Mouse (Mus musculus): ENCODE data around the gene Lmntd1. TPM values are rescaled to one million over a fixed set of nuclear protein-coding genes. Genes with fewer than 3 reads are reported as not detected.

Gene Lmntd1
- polyA plus RNA-seq, 1 experiment from 2014 or later = 0.20 TPM

DNA sequence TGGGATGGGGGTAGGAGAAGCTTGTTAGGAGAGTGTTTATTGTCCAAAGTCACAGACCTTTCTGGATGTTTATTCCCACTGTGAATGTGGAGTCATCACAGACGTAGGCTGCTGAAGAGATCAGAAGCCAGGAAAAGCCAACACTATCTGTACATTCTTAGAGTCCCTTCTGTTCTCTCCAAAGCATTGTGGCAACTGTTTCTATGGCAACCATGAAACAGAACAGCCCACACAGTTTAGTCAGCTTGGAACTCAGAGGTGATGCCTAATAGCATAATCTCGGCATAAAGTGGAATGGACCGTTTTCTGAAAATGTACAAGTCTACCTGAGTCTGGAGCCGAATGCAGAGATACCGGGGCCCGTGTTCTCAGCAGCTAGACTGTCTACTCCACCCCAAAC, 226.7 kb downstream of the Lmntd1 start:
- H3K27me3 ChIP-seq (ENCODE audit: control insufficient read depth, insufficient read depth, low read length) = no peaks in the 10 kb centered on the region
- H3K36me3 ChIP-seq (replicated peaks; ENCODE audit: control insufficient read depth, insufficient read depth, low read depth, low read length) = no peaks in the 10 kb centered on the region
- 76% methylated on average over 6 of the region's 6 CpGs for WGBS
- H3K27ac ChIP-seq (replicated peaks; ENCODE audit: low read depth, low read length) = no peak overlapping the region
- ATAC-seq (replicated peaks; ENCODE audit: insufficient number of reproducible peaks, low FRiP score, low TSS enrichment, low read depth) (no peak), DNase-seq (ENCODE audit: low spot score) (no peak)
- H3K4me1 ChIP-seq (ENCODE audit: control insufficient read depth, insufficient read depth, low read length) = no peaks in the 10 kb centered on the region
- no peak overlapping the region for H3K9ac ChIP-seq (replicated peaks; ENCODE audit: low read length)
- H3K9me3 ChIP-seq (replicated peaks; ENCODE audit: control insufficient read depth, low read length) = no peaks in the 10 kb centered on the region
- H3K4me3 ChIP-seq (ENCODE audit: low read depth, low read length) = no peak overlapping the region
- no peak overlapping the region for H3K4me2 ChIP-seq (ENCODE audit: low read depth, low read length)

DNA sequence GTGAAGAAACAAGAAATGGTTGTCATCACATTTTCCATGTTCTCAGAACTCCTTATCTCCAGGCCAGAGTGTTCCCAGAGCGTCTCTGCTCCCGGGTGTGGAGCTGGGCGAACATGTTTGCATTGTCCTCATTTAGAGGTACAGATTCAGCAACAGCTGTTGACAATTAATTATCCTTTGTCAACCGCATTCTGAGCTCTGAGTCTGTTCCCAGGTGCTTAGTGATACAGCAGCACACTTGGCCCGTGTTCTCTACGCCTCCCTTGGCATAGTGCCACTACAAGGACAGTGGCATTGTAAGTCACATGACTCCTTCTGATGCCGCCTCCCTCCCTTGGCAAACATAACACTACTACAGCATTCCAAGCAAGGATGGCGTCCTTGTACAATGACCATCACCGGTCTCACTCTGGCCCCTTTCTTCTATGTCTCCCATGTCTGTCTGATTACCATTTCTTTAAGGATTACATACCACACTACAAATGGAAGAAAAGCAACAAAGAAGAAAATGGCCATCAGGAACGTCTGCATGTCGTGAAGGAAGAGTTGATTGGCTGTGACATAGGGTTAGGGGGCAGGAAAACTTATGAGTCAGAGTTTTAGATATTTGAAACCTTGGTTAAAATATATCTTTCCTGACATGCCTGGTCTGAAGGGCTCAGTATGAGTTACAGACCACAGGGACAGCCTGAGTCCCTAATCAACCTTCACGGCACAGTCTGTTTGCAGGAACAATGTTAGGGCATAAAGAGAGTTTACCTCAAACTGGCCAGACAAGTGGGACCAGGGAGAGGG, 231.3 kb downstream of the Lmntd1 start:
- Histone ChIP-seq H3K36me3 (replicated peaks; ENCODE audit: control insufficient read depth, insufficient read depth, low read depth, low read length) (no peaks in the 10 kb centered on the region), H3K27ac (replicated peaks; ENCODE audit: low read depth, low read length) (no peak overlapping the region), H3K4me1 (ENCODE audit: control insufficient read depth, insufficient read depth, low read length) (no peaks in the 10 kb centered on the region), H3K9ac (replicated peaks; ENCODE audit: low read length) (no peak overlapping the region), H3K9me3 (replicated peaks; ENCODE audit: control insufficient read depth, low read length) (no peaks in the 10 kb centered on the region), H3K4me3 (ENCODE audit: low read depth, low read length) (no peak overlapping the region), H3K4me2 (ENCODE audit: low read depth, low read length) (no peak overlapping the region), H3K27me3 (ENCODE audit: control insufficient read depth, insufficient read depth, low read length) (no peaks in the 10 kb centered on the region)
- no peak for DNase-seq (ENCODE audit: low spot score)
- no peak for ATAC-seq (replicated peaks; ENCODE audit: insufficient number of reproducible peaks, low FRiP score, low TSS enrichment, low read depth)
- 78% methylated on average over 12 of the region's 12 CpGs for WGBS

DNA sequence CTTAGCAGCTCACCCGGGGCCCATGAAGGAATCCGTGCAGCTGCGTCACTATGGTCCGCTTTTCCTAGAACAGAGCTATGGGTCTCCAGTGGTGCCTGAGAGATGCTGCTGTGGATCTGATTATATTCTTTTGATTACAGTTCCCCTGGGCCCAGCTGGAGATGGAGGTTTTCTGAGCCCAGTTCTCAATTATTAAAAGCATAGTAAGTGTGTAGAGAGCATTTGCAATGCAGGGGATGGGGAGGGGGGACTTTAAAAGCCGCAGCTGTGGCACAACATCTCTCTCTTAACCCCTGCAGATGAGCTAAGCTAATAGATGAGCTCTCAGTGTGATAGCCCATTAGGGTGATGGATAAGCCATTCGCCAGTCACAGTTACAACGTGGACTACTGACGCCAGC, 233.2 kb downstream of the Lmntd1 start:
- ATAC-seq (replicated peaks; ENCODE audit: insufficient number of reproducible peaks, low FRiP score, low TSS enrichment, low read depth) = no peak; the same call in 1 of the 2 replicates
- Histone ChIP-seq H3K4me1 (ENCODE audit: control insufficient read depth, insufficient read depth, low read length) (no peaks in the 10 kb centered on the region), H3K27ac (replicated peaks; ENCODE audit: low read depth, low read length) (no peak overlapping the region), H3K9ac (replicated peaks; ENCODE audit: low read length) (no peak overlapping the region), H3K9me3 (replicated peaks; ENCODE audit: control insufficient read depth, low read length) (no peaks in the 10 kb centered on the region), H3K27me3 (ENCODE audit: control insufficient read depth, insufficient read depth, low read length) (no peaks in the 10 kb centered on the region), H3K4me3 (ENCODE audit: low read depth, low read length) (no peak overlapping the region), H3K4me2 (ENCODE audit: low read depth, low read length) (no peak overlapping the region), H3K36me3 (replicated peaks; ENCODE audit: control insufficient read depth, insufficient read depth, low read depth, low read length) (no peaks in the 10 kb centered on the region)
- WGBS = 91% methylated on average over 8 of the region's 8 CpGs
- no peak for DNase-seq (ENCODE audit: low spot score)

DNA sequence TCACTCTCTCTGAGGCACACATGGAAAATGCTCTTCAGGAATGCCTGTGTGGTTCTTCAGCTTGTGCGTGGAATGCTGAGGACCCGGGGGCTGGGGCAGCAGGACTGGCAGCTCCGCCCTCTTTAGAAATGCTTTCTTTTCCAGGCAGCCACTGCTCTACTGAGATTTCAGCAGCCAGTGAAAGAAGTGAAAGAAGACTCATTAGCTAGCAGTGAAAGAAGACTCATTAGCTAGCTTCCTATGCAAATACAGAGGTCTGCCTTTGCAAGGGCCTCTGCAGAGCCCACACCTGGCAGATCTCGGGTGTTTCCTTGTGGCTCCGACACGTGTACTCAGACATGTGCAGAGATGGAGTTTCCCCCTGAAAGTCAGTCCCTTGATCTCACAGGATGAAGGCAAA, 234.9 kb downstream of the Lmntd1 start:
- Histone ChIP-seq H3K9ac (replicated peaks; ENCODE audit: low read length) (no peak overlapping the region), H3K4me3 (ENCODE audit: low read depth, low read length) (no peak overlapping the region), H3K27ac (replicated peaks; ENCODE audit: low read depth, low read length) (no peak overlapping the region), H3K4me1 (ENCODE audit: control insufficient read depth, insufficient read depth, low read length) (no peaks in the 10 kb centered on the region), H3K27me3 (ENCODE audit: control insufficient read depth, insufficient read depth, low read length) (no peaks in the 10 kb centered on the region), H3K9me3 (replicated peaks; ENCODE audit: control insufficient read depth, low read length) (no peaks in the 10 kb centered on the region), H3K4me2 (ENCODE audit: low read depth, low read length) (no peak overlapping the region), H3K36me3 (replicated peaks; ENCODE audit: control insufficient read depth, insufficient read depth, low read depth, low read length) (no peaks in the 10 kb centered on the region)
- DNase-seq (ENCODE audit: low spot score) (no peak), ATAC-seq (replicated peaks; ENCODE audit: insufficient number of reproducible peaks, low FRiP score, low TSS enrichment, low read depth) (no peak)
- WGBS = 41% methylated on average over 6 of the region's 6 CpGs

DNA sequence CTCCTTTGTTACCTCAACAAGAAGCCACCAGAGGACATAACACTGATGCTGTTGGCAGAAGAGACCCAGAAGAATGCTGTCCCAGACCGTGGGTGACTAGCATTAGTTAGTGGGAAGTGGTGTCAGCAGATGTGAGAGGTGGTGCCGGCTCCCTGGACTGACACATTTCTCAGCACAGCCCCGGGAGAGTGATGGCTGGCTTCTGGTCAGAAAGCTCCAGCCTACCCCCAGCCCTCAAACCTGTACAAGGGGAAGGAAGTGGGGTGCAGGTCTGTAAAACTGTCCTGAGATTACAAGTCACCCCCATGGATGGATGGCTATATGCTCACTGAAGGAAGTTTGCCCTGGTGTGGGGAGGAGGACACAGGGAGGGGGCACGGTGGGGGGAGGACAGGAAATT, 235.4 kb downstream of the Lmntd1 start:
- no peak for ATAC-seq (replicated peaks; ENCODE audit: insufficient number of reproducible peaks, low FRiP score, low TSS enrichment, low read depth)
- 74% methylated on average over 4 of the region's 4 CpGs for WGBS

DNA sequence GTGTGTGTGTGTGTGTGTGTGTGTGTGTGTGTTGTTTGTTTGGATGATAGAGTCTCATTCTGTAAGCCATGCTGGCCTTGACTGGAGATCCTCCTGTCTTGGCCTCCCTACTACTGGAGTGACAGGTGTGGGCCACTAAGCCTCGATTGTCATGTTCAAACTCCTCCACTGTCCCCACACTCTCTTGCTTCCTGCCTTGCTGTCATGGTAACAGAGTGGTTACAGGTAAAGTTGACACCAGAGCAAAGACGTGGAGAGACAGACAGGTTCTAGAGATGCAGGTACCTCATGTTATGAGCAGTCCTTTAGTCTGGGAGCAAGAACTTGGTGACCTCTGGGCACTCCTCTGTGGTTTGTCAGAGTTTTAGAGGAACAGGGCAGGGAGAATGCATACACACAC, 239.7 kb downstream of the Lmntd1 start:
- Histone ChIP-seq H3K4me1 (ENCODE audit: control insufficient read depth, insufficient read depth, low read length) (peaks cover 3% of the 10 kb centered on the region; the same call in 1 of the 2 replicates), H3K27ac (replicated peaks; ENCODE audit: low read depth, low read length) (no peak overlapping the region), H3K27me3 (ENCODE audit: control insufficient read depth, insufficient read depth, low read length) (no peaks in the 10 kb centered on the region), H3K4me3 (ENCODE audit: low read depth, low read length) (no peak overlapping the region), H3K36me3 (replicated peaks; ENCODE audit: control insufficient read depth, insufficient read depth, low read depth, low read length) (no peaks in the 10 kb centered on the region), H3K9ac (replicated peaks; ENCODE audit: low read length) (no peak overlapping the region), H3K4me2 (ENCODE audit: low read depth, low read length) (no peak overlapping the region), H3K9me3 (replicated peaks; ENCODE audit: control insufficient read depth, low read length) (no peaks in the 10 kb centered on the region)
- WGBS = 69% methylated on average over 2 of the region's 2 CpGs
- no peak for DNase-seq (ENCODE audit: low spot score)
- ATAC-seq (replicated peaks; ENCODE audit: insufficient number of reproducible peaks, low FRiP score, low TSS enrichment, low read depth) = no peak

More for the DNA sequence above, 235.4 kb downstream of the Lmntd1 start:
- H3K27me3 ChIP-seq (ENCODE audit: control insufficient read depth, insufficient read depth, low read length) = no peaks in the 10 kb centered on the region
- H3K4me1 ChIP-seq (ENCODE audit: control insufficient read depth, insufficient read depth, low read length) = no peaks in the 10 kb centered on the region
- no peak overlapping the region for H3K27ac ChIP-seq (replicated peaks; ENCODE audit: low read depth, low read length)
- H3K36me3 ChIP-seq (replicated peaks; ENCODE audit: control insufficient read depth, insufficient read depth, low read depth, low read length) = no peaks in the 10 kb centered on the region
- H3K4me3 ChIP-seq (ENCODE audit: low read depth, low read length) = no peak overlapping the region
- no peak for DNase-seq (ENCODE audit: low spot score)
- H3K9me3 ChIP-seq (replicated peaks; ENCODE audit: control insufficient read depth, low read length) = no peaks in the 10 kb centered on the region
- H3K4me2 ChIP-seq (ENCODE audit: low read depth, low read length) = no peak overlapping the region
- H3K9ac ChIP-seq (replicated peaks; ENCODE audit: low read length) = no peak overlapping the region

DNA sequence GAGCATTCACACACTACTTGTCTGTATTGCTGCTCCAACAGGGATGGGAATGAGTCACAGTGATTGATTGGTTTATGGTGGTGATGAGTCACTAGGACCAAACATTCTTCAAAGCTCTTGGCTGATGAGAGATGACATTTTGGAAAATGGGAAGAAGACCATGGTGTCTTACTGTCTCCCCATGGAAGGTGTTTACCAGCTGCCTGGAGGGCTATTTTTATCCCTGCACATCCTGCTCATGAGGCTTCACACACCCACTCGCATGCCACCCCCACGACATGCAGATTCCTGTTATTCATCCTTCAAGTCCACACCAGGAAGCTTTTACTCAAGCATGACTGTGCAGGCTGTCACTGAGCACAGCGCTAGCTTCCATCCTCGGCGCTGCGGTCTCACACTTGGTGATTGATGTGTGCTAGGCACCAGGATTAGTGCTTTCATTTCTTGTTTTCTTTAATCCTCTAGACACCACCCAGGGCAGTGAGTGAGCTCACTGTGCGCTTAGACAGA, 240.4 kb downstream of the Lmntd1 start:
- Histone ChIP-seq H3K36me3 (replicated peaks; ENCODE audit: control insufficient read depth, insufficient read depth, low read depth, low read length) (no peaks in the 10 kb centered on the region), H3K4me1 (ENCODE audit: control insufficient read depth, insufficient read depth, low read length) (peaks cover 3% of the 10 kb centered on the region; the same call in 1 of the 2 replicates), H3K9me3 (replicated peaks; ENCODE audit: control insufficient read depth, low read length) (no peaks in the 10 kb centered on the region), H3K27ac (replicated peaks; ENCODE audit: low read depth, low read length) (no peak overlapping the region), H3K4me2 (ENCODE audit: low read depth, low read length) (no peak overlapping the region), H3K27me3 (ENCODE audit: control insufficient read depth, insufficient read depth, low read length) (no peaks in the 10 kb centered on the region), H3K4me3 (ENCODE audit: low read depth, low read length) (no peak overlapping the region), H3K9ac (replicated peaks; ENCODE audit: low read length) (no peak overlapping the region)
- ATAC-seq (replicated peaks; ENCODE audit: insufficient number of reproducible peaks, low FRiP score, low TSS enrichment, low read depth) = no peak
- no peak for DNase-seq (ENCODE audit: low spot score)
- 69% methylated on average over 7 of the region's 7 CpGs for WGBS

DNA sequence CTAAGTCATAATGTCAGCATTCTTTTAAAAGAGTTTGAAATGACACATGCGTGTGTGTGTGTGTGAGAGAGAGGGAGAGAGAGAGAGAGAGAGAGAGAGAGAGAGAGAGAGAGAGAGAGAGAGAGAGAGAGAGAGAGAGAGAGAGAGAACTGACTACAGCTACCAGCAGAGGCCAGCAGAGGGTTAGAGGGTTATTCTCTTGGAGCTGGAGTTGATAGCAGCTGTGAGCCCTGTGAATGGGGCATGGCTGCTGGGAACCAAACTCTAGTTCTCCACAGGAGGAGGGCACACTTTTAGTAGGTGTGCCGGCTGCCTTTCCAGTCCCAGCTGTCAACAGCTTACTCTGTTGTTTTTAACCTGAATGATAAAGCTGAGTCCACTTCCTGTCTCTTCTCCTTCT, 242.1 kb downstream of the Lmntd1 start:
- DNase-seq (ENCODE audit: low spot score) (no peak), ATAC-seq (replicated peaks; ENCODE audit: insufficient number of reproducible peaks, low FRiP score, low TSS enrichment, low read depth) (no peak)
- Histone ChIP-seq H3K9ac (replicated peaks; ENCODE audit: low read length) (no peak overlapping the region), H3K4me2 (ENCODE audit: low read depth, low read length) (no peak overlapping the region), H3K4me3 (ENCODE audit: low read depth, low read length) (no peak overlapping the region), H3K27me3 (ENCODE audit: control insufficient read depth, insufficient read depth, low read length) (no peaks in the 10 kb centered on the region), H3K36me3 (replicated peaks; ENCODE audit: control insufficient read depth, insufficient read depth, low read depth, low read length) (no peaks in the 10 kb centered on the region), H3K4me1 (ENCODE audit: control insufficient read depth, insufficient read depth, low read length) (peaks cover 3% of the 10 kb centered on the region; the same call in 1 of the 2 replicates), H3K9me3 (replicated peaks; ENCODE audit: control insufficient read depth, low read length) (no peaks in the 10 kb centered on the region), H3K27ac (replicated peaks; ENCODE audit: low read depth, low read length) (no peak overlapping the region)
- 57% methylated on average over 2 of the region's 2 CpGs for WGBS

Measured in embryonic facial prominence, embryonic 11.5 days (tissue).